Mouse (Mus musculus) heart, postnatal 0 days (tissue): ENCODE data around the gene Ndc1. TPM values are rescaled to one million over a fixed set of nuclear protein-coding genes. Genes with fewer than 3 reads are reported as not detected.
"Not testable (repeated sequence)": the region's sequence is repeated elsewhere in the genome, so short reads cannot be mapped to it uniquely, and the experiment has no call there.

Experiments used
- ATAC-seq: fragments of 200-750 bp; cut with Nextera tagmentation; 2 replicates; pipeline ENCODE4 v1.8.0; 2017; ENCODE audit warnings: low read depth, moderate number of reproducible peaks, moderate library complexity; ENCODE audit not compliant: insufficient read depth
- DNase-seq: peaks from one replicate; pipeline ENCODE4 v3.0.0-alpha.2; 2016; ENCODE audit warnings: low spot score
- H3K27ac ChIP-seq: fragments of 300-500 bp; sonication (generic); 2 replicates; pipeline ENCODE4 v1.5.1; 2014; ENCODE audit warnings: low read depth, mild to moderate bottlenecking
- H3K27me3 ChIP-seq: fragments of 300-500 bp; sonication (generic); 2 replicates; pipeline ENCODE4 v1.6.1; 2014; ENCODE audit warnings: low read length, mixed read lengths; ENCODE audit not compliant: control insufficient read depth, insufficient read depth
- H3K36me3 ChIP-seq: fragments of 300-500 bp; sonication (generic); replicated peaks from 2 replicates; pipeline ENCODE4 v1.6.1; 2014; ENCODE audit warnings: low read length, mixed read lengths; ENCODE audit not compliant: control insufficient read depth, insufficient read depth
- H3K4me1 ChIP-seq: fragments of 300-500 bp; sonication (generic); 2 replicates; pipeline ENCODE4 v1.6.1; 2014; ENCODE audit warnings: antibody characterized with exemption; ENCODE audit not compliant: control insufficient read depth, insufficient read depth
- H3K4me2 ChIP-seq: fragments of 300-500 bp; sonication (generic); 2 replicates; pipeline ENCODE4 v1.6.1; 2014; ENCODE audit warnings: low read depth, mild to moderate bottlenecking, low read length, moderate library complexity
- H3K4me3 ChIP-seq: fragments of 300-500 bp; sonication (generic); 2 replicates; pipeline ENCODE4 v1.5.1; 2014; ENCODE audit warnings: low read depth, low read length
- H3K9ac ChIP-seq: fragments of 300-500 bp; sonication (generic); replicated peaks from 2 replicates; pipeline ENCODE4 v1.6.1; 2014; ENCODE audit warnings: low read depth, low read length, mixed read lengths
- H3K9me3 ChIP-seq: fragments of 300-500 bp; sonication (generic); replicated peaks from 2 replicates; pipeline ENCODE4 v1.6.1; 2016; ENCODE audit warnings: low read length; ENCODE audit not compliant: control insufficient read depth
- CTCF ChIP-seq: IDR thresholded peaks from 2 replicates; pipeline ENCODE4 v1.5.1; 2016; ENCODE audit warnings: antibody characterized with exemption, control low read depth, low read depth
- EP300 ChIP-seq: IDR thresholded peaks from 2 replicates; pipeline ENCODE4 v1.6.1; 2016; ENCODE audit warnings: antibody characterized with exemption, low read depth
- WGBS: fragments of 180-500 bp; shearing (Covaris S2); extraction: QIAGEN DNeasy Blood & Tissue Kit; methylation state at CpG from one replicate; pipeline ENCODE4 v1.1.7; 2014; 5-methylcytosine and 5-hydroxymethylcytosine counted together
- polyA plus RNA-seq: library from polyadenylated mRNA; unstranded; fragments of >200 nt; fragmentation: Nextera tagmentation; extraction: Ambion mirVana; gene quantifications from 2 replicates; pipeline ENCODE4 v1.2.1, GENCODE M21; 2015
- total RNA-seq: library from RNA; depleted of rRNA; stranded (reverse); fragments of >200 nt; gene quantifications from 2 replicates; pipeline ENCODE4 v1.2.3, GENCODE M21; 2014; ENCODE audit warnings: low replicate concordance

Gene Ndc1
- total and polyA plus RNA-seq, 2 experiments from 2014 or later, result 8.3 to 27.9 TPM

DNA sequence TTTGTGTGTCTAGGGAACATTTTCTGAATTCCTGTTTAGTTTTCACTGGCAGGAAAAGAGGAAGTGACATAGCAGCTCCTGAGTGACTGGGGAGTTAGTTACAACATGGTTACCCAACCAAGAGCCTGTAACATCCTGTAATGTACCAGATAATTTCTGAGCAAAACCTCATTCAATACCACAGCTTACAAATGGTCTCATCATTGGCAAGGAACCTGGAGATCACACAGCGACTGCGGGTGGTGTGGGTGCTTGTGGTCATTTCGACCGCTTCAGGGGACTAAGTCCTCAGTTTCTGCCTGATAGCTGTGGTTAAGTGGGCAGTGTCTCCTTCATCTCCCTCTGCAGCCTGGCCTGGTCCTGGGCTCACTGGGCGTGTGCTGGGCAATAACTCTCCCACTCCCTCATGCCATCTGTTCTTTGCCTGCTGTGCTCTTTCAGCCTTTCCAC is 3.4 kb upstream of the Ndc1 start:
- WGBS, result 78% methylated on average over 5 of the region's 5 CpGs

DNA sequence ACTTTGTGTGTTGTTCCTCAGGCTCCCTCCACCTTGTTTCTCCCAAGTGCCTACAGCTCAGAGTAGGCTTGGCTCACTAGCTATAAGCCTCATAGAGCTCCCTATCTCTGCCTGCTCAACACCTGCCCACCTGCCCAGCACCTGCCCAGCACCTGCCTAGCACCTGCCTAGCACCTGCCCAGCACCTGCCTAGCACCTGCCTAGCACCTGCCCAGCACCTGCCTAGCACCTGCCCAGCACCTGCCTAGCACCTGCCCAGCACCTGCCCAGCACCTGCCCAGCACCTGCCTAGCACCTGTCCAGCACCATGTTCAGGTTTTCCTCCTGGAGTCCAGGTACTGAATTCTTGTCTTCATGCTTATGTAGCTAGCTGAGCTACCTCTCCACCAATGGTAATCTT is 1.2 kb upstream of the Ndc1 start:
- not testable (repeated sequence) for DNase-seq, H3K4me1 ChIP-seq, H3K4me3 ChIP-seq, H3K9me3 ChIP-seq, H3K27ac ChIP-seq, ATAC-seq, H3K4me2 ChIP-seq, H3K9ac ChIP-seq, H3K27me3 ChIP-seq
- H3K36me3 ChIP-seq, result peaks cover 14% of the 10 kb centered on the region; the same call in 1 of the 2 replicates

More for the DNA sequence above, 3.4 kb upstream of the Ndc1 start:
- DNase-seq, result peak; percentile 16
- Histone ChIP-seq H3K27me3 (no peaks in the 10 kb centered on the region), H3K9ac (no peak overlapping the region), H3K4me1 (peaks cover 5% of the 10 kb centered on the region; the same call in 1 of the 2 replicates), H3K36me3 (no peaks in the 10 kb centered on the region; the same call in 1 of the 2 replicates), H3K27ac (no peak overlapping the region), H3K4me2 (no peak overlapping the region), H3K9me3 (no peaks in the 10 kb centered on the region), H3K4me3 (no peak overlapping the region)
- TF ChIP-seq EP300 (no peak), CTCF (no peak)
- ATAC-seq, result no peak

DNA sequence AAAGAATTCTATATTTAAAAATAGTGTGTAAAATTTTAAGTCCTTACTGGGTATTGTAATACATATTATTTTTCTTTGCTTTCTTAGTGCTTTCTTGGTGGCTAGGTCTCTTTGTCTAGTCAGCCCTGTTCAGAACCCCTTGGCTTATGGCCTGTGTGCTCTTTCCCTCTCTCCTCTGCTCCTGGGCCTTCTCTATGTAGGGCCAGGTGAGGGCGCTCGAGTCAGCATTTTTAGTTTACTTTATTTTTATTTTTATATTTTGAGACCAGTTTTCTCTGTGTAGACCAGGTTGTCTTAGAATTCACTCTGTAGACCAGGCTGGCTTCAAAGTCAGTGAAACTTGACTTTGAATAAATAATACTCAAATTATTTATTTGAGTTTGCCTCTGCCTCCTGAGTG is 4.7 kb downstream of the Ndc1 start:
- Histone ChIP-seq H3K4me2 (no peak overlapping the region), H3K9ac (no peak overlapping the region), H3K4me3 (no peak overlapping the region), H3K27me3 (no peaks in the 10 kb centered on the region), H3K4me1 (peaks cover 12% of the 10 kb centered on the region), H3K27ac (no peak overlapping the region), H3K36me3 (peaks cover 40% of the 10 kb centered on the region), H3K9me3 (no peaks in the 10 kb centered on the region)
- TF ChIP-seq EP300 (no peak), CTCF (no peak)
- no peak for DNase-seq
- WGBS, result 72% methylated on average over 2 of the region's 2 CpGs
- ATAC-seq, result no peak

DNA sequence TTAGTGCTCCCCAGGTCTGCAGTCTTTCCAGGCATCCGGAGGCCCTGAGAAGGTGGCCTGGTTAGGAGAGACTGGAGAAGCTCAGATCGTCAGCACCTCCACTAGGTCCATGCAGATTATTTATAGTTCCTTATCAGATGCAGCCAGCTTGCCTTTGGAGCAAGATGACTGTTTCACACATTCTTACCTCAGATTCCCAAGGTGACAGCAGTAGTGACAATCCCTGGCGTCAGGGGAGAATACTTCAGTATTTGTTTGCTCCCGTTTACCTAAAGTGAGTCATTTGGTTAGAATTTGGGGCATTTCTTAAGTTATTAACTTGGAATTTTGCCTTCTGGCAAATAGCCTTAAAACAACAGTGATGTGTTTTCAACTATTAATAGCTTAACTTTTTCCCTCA is 7.1 kb downstream of the Ndc1 start:
- TF ChIP-seq EP300, result no peak
- TF ChIP-seq CTCF, result no peak
- peak; percentile 44 for DNase-seq
- no peaks in the 10 kb centered on the region for H3K9me3 ChIP-seq
- no peak overlapping the region for H3K9ac ChIP-seq
- peak; percentile 51; the same call in 1 of the 2 replicates for ATAC-seq
- peaks cover 6% of the 10 kb centered on the region for H3K4me1 ChIP-seq
- 12% methylated on average over 4 of the region's 4 CpGs for WGBS
- no peak overlapping the region for H3K27ac ChIP-seq
- no peak overlapping the region for H3K4me3 ChIP-seq
- H3K4me2 ChIP-seq, result no peak overlapping the region
- H3K27me3 ChIP-seq, result no peaks in the 10 kb centered on the region
- peaks cover 48% of the 10 kb centered on the region for H3K36me3 ChIP-seq

DNA sequence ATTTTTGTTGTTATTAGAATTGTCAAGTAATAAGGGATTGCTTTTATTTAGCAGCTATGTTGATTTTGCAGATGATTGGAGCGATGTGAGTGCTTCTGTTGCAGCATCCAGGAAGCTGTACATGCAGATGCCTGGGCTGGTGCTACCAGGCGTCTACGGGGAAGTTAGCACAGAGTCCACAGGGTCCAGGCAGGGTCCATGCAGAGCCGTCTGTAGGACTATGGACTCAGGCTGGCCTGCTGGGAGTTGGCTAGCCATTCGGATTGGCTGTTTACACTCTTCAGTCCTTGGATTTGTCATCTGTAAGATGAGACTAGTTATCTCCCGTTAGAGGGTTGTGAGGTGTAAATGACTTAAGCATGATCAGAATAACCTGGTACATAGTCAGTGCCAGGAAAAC is 11.4 kb downstream of the Ndc1 start:
- peaks cover 6% of the 10 kb centered on the region for H3K4me1 ChIP-seq
- no peak overlapping the region for H3K4me2 ChIP-seq
- no peaks in the 10 kb centered on the region for H3K9me3 ChIP-seq
- H3K27ac ChIP-seq, result no peak overlapping the region
- ATAC-seq (no peak), DNase-seq (no peak)
- H3K36me3 ChIP-seq, result peaks cover 51% of the 10 kb centered on the region
- no peak overlapping the region for H3K9ac ChIP-seq
- WGBS, result 79% methylated on average over 6 of the region's 6 CpGs
- TF ChIP-seq CTCF (no peak), EP300 (no peak)
- no peaks in the 10 kb centered on the region for H3K27me3 ChIP-seq
- no peak overlapping the region for H3K4me3 ChIP-seq

DNA sequence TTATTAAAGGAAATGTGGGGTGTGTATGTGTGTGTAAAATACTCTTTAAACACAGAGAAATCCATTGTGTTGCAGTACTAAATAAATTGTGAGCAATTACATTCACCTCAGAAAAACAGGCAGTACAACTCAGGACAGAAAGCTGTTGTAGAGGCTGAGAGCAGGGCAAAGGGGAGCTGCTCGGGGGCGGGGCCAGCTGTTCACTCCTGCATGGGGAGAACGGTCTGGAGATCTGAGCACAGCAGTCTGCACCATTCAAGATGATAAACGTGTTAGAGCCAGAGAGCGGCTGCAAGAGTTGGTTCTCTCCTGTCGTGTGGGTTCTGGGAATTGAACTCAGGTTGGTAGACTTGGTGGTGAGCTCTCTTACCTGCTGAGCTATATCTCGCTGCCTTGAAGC is 13.3 kb downstream of the Ndc1 start:
- no peaks in the 10 kb centered on the region for H3K27me3 ChIP-seq

More for the DNA sequence above, 13.3 kb downstream of the Ndc1 start:
- Histone ChIP-seq H3K9ac (no peak overlapping the region), H3K36me3 (peaks cover 58% of the 10 kb centered on the region), H3K4me1 (no peaks in the 10 kb centered on the region), H3K4me3 (no peak overlapping the region), H3K27ac (no peak overlapping the region), H3K4me2 (no peak overlapping the region), H3K9me3 (no peaks in the 10 kb centered on the region)
- no peak for DNase-seq
- ATAC-seq, result no peak
- TF ChIP-seq EP300, result no peak
- TF ChIP-seq CTCF, result no peak
- WGBS, result 76% methylated on average over 7 of the region's 7 CpGs
